Mouse (Mus musculus): ENCODE measurements around the gene Cfap206. TPM values are rescaled to one million over a fixed set of nuclear protein-coding genes. Genes with fewer than 3 reads are reported as not detected.

The Cfap206 gene
- polyA plus RNA-seq, 1 experiment, result 1.4 TPM

GRCm38 (mm10) chr4:34719421-34719820 is 10.6 kb downstream of the Cfap206 start:
- Histone ChIP-seq H3K4me3 (ENCODE audit: low read depth, low read length) (no peak overlapping the region), H3K27me3 (ENCODE audit: control insufficient read depth, insufficient read depth, low read length, poor library complexity, severe bottlenecking) (no peaks in the 10 kb centered on the region), H3K27ac (ENCODE audit: insufficient read depth, low read length) (no peak overlapping the region), H3K9ac (ENCODE audit: low read depth, poor library complexity, severe bottlenecking) (no peak overlapping the region), H3K9me3 (replicated peaks; ENCODE audit: control insufficient read depth, insufficient read depth, low read length, poor library complexity, severe bottlenecking) (peaks cover 18% of the 10 kb centered on the region), H3K36me3 (ENCODE audit: control insufficient read depth, insufficient read depth, low read length, poor library complexity, severe bottlenecking) (no peaks in the 10 kb centered on the region), H3K4me1 (ENCODE audit: control insufficient read depth, insufficient read depth, low read length) (no peaks in the 10 kb centered on the region)
- TF ChIP-seq EP300 (IDR thresholded peaks at IDR 0.05; ENCODE audit: insufficient read depth, low read depth, low read length) (no peak), POLR2A (IDR thresholded peaks at IDR 0.05; ENCODE audit: insufficient read depth, low read length) (no peak)

- peaks cover 14% of the 10 kb centered on the region for H3K9me3 ChIP-seq (replicated peaks; ENCODE audit: control insufficient read depth, insufficient read depth, low read length, poor library complexity, severe bottlenecking)
- no peak overlapping the region for H3K9ac ChIP-seq (ENCODE audit: low read depth, poor library complexity, severe bottlenecking)
- no peaks in the 10 kb centered on the region for H3K36me3 ChIP-seq (ENCODE audit: control insufficient read depth, insufficient read depth, low read length, poor library complexity, severe bottlenecking)
- H3K27me3 ChIP-seq (ENCODE audit: control insufficient read depth, insufficient read depth, low read length, poor library complexity, severe bottlenecking), result no peaks in the 10 kb centered on the region
- TF ChIP-seq POLR2A (IDR thresholded peaks at IDR 0.05; ENCODE audit: insufficient read depth, low read length) (no peak), EP300 (IDR thresholded peaks at IDR 0.05; ENCODE audit: insufficient read depth, low read depth, low read length) (no peak), CTCF (IDR thresholded peaks at IDR 0.05; ENCODE audit: low read depth, low read length) (no peak)
- H3K4me3 ChIP-seq (ENCODE audit: low read depth, low read length), result no peak overlapping the region
- no peak overlapping the region for H3K27ac ChIP-seq (ENCODE audit: insufficient read depth, low read length)
- no peaks in the 10 kb centered on the region for H3K4me1 ChIP-seq (ENCODE audit: control insufficient read depth, insufficient read depth, low read length)
These were observed 14.9 kb downstream of the Cfap206 start for GRCm38 (mm10) chr4:34715062-34715461.

- H3K4me3 ChIP-seq (ENCODE audit: low read depth, low read length), result no peak overlapping the region
- no peaks in the 10 kb centered on the region for H3K4me1 ChIP-seq (ENCODE audit: control insufficient read depth, insufficient read depth, low read length)
- no peaks in the 10 kb centered on the region for H3K27me3 ChIP-seq (ENCODE audit: control insufficient read depth, insufficient read depth, low read length, poor library complexity, severe bottlenecking)
- no peak overlapping the region for H3K27ac ChIP-seq (ENCODE audit: insufficient read depth, low read length)
- no peak for TF ChIP-seq EP300 (IDR thresholded peaks at IDR 0.05; ENCODE audit: insufficient read depth, low read depth, low read length)
- no peak for TF ChIP-seq CTCF (IDR thresholded peaks at IDR 0.05; ENCODE audit: low read depth, low read length)
- no peak for TF ChIP-seq POLR2A (IDR thresholded peaks at IDR 0.05; ENCODE audit: insufficient read depth, low read length)
- no peaks in the 10 kb centered on the region for H3K36me3 ChIP-seq (ENCODE audit: control insufficient read depth, insufficient read depth, low read length, poor library complexity, severe bottlenecking)
- H3K9me3 ChIP-seq (replicated peaks; ENCODE audit: control insufficient read depth, insufficient read depth, low read length, poor library complexity, severe bottlenecking), result no peaks in the 10 kb centered on the region
- H3K9ac ChIP-seq (ENCODE audit: low read depth, poor library complexity, severe bottlenecking), result no peak overlapping the region
These were observed 21.9 kb downstream of the Cfap206 start for GRCm38 (mm10) chr4:34708127-34708526.

- Histone ChIP-seq H3K36me3 (ENCODE audit: control insufficient read depth, insufficient read depth, low read length, poor library complexity, severe bottlenecking) (no peaks in the 10 kb centered on the region), H3K4me3 (ENCODE audit: low read depth, low read length) (no peak overlapping the region), H3K9ac (ENCODE audit: low read depth, poor library complexity, severe bottlenecking) (no peak overlapping the region), H3K27ac (ENCODE audit: insufficient read depth, low read length) (no peak overlapping the region), H3K9me3 (replicated peaks; ENCODE audit: control insufficient read depth, insufficient read depth, low read length, poor library complexity, severe bottlenecking) (no peaks in the 10 kb centered on the region), H3K27me3 (ENCODE audit: control insufficient read depth, insufficient read depth, low read length, poor library complexity, severe bottlenecking) (no peaks in the 10 kb centered on the region), H3K4me1 (ENCODE audit: control insufficient read depth, insufficient read depth, low read length) (no peaks in the 10 kb centered on the region)
- no peak for TF ChIP-seq EP300 (IDR thresholded peaks at IDR 0.05; ENCODE audit: insufficient read depth, low read depth, low read length)
- TF ChIP-seq CTCF (IDR thresholded peaks at IDR 0.05; ENCODE audit: low read depth, low read length), result no peak
- TF ChIP-seq POLR2A (IDR thresholded peaks at IDR 0.05; ENCODE audit: insufficient read depth, low read length), result no peak
These were observed 22.8 kb downstream of the Cfap206 start for GRCm38 (mm10) chr4:34707248-34707647.

GRCm38 (mm10) chr4:34703029-34703428 is 27.0 kb downstream of the Cfap206 start:
- H3K27ac ChIP-seq (ENCODE audit: insufficient read depth, low read length), result no peak overlapping the region
- no peaks in the 10 kb centered on the region for H3K36me3 ChIP-seq (ENCODE audit: control insufficient read depth, insufficient read depth, low read length, poor library complexity, severe bottlenecking)
- no peak overlapping the region for H3K9ac ChIP-seq (ENCODE audit: low read depth, poor library complexity, severe bottlenecking)
- H3K4me3 ChIP-seq (ENCODE audit: low read depth, low read length), result no peak overlapping the region
- no peaks in the 10 kb centered on the region for H3K27me3 ChIP-seq (ENCODE audit: control insufficient read depth, insufficient read depth, low read length, poor library complexity, severe bottlenecking)
- TF ChIP-seq EP300 (IDR thresholded peaks at IDR 0.05; ENCODE audit: insufficient read depth, low read depth, low read length) (no peak), POLR2A (IDR thresholded peaks at IDR 0.05; ENCODE audit: insufficient read depth, low read length) (no peak)
- no peaks in the 10 kb centered on the region for H3K9me3 ChIP-seq (replicated peaks; ENCODE audit: control insufficient read depth, insufficient read depth, low read length, poor library complexity, severe bottlenecking)
- no peaks in the 10 kb centered on the region for H3K4me1 ChIP-seq (ENCODE audit: control insufficient read depth, insufficient read depth, low read length)

- Histone ChIP-seq H3K4me3 (ENCODE audit: low read depth, low read length) (no peak overlapping the region), H3K27me3 (ENCODE audit: control insufficient read depth, insufficient read depth, low read length, poor library complexity, severe bottlenecking) (no peaks in the 10 kb centered on the region), H3K27ac (ENCODE audit: insufficient read depth, low read length) (no peak overlapping the region), H3K36me3 (ENCODE audit: control insufficient read depth, insufficient read depth, low read length, poor library complexity, severe bottlenecking) (no peaks in the 10 kb centered on the region), H3K9me3 (replicated peaks; ENCODE audit: control insufficient read depth, insufficient read depth, low read length, poor library complexity, severe bottlenecking) (no peaks in the 10 kb centered on the region), H3K4me1 (ENCODE audit: control insufficient read depth, insufficient read depth, low read length) (no peaks in the 10 kb centered on the region), H3K9ac (ENCODE audit: low read depth, poor library complexity, severe bottlenecking) (no peak overlapping the region)
- TF ChIP-seq EP300 (IDR thresholded peaks at IDR 0.05; ENCODE audit: insufficient read depth, low read depth, low read length) (no peak), CTCF (IDR thresholded peaks at IDR 0.05; ENCODE audit: low read depth, low read length) (no peak), POLR2A (IDR thresholded peaks at IDR 0.05; ENCODE audit: insufficient read depth, low read length) (no peak)
These were observed 27.8 kb downstream of the Cfap206 start for GRCm38 (mm10) chr4:34702231-34702630.

Data from ES-Bruce4 (cell line).